Mouse (Mus musculus) frontal cortex, adult 2 months (tissue): ENCODE results near the gene Resf1. TPM values are rescaled to one million over a fixed set of nuclear protein-coding genes. Genes with fewer than 3 reads are reported as not detected.
"Not testable (repeated sequence)": the region's sequence is repeated elsewhere in the genome, so short reads cannot be mapped to it uniquely, and the experiment has no call there.

ENCODE experiments used
- DNase-seq, 2 experiments: peaks; one replicate each; pipeline ENCODE4 v3.0.0; 2022; ENCODE audit warnings: low spot score in 1 of 2; ENCODE audit errors: extremely low spot score in 1 of 2
- polyA plus RNA-seq: library from polyadenylated mRNA; depleted of rRNA; stranded (reverse); fragments of >200 nt; gene quantifications from 2 replicates; pipeline ENCODE4 v1.2.3, GENCODE M21; 2012; rRNA removed

Gene Resf1
- polyA plus RNA-seq, 1 experiment = 6.7 TPM

- no peak for DNase-seq
These were observed 29.4 kb downstream of the Resf1 start for GRCm38 (mm10) chr6:149338622-149339021.

GRCm38 (mm10) chr6:149343802-149344201, 34.6 kb downstream of the Resf1 start:
- DNase-seq = no peak

GRCm38 (mm10) chr6:149344372-149344771, 35.2 kb downstream of the Resf1 start:
- no peak for DNase-seq

- DNase-seq = not testable (repeated sequence)
These were observed 39.0 kb downstream of the Resf1 start for GRCm38 (mm10) chr6:149348211-149348610.

GRCm38 (mm10) chr6:149354826-149355495, 45.7 kb downstream of the Resf1 start:
- no peak for DNase-seq

- DNase-seq = not testable (repeated sequence)
These were observed 46.6 kb downstream of the Resf1 start for GRCm38 (mm10) chr6:149355799-149356198.

- no peak for DNase-seq
These were observed 47.9 kb downstream of the Resf1 start for GRCm38 (mm10) chr6:149357155-149357554.

- not testable (repeated sequence) for DNase-seq
These were observed 53.3 kb downstream of the Resf1 start for GRCm38 (mm10) chr6:149362533-149362932.

- not testable (repeated sequence) for DNase-seq
These were observed 56.8 kb downstream of the Resf1 start for GRCm38 (mm10) chr6:149365975-149366374.

- DNase-seq = no peak
These were observed 57.2 kb downstream of the Resf1 start for GRCm38 (mm10) chr6:149366403-149366802.

GRCm38 (mm10) chr6:149374986-149375457, 65.8 kb downstream of the Resf1 start:
- peak; percentile 7 to 69 for DNase-seq

GRCm38 (mm10) chr6:149383531-149383930, 74.3 kb downstream of the Resf1 start:
- no peak for DNase-seq

Other genes with a start within 250 kb of the Resf1 start
- 23.1 and 24.1 TPM in 2 replicates for gene Dennd5b, start 207.7 kb upstream of the Resf1 start, polyA plus RNA-seq
- gene Gm10203, start 179.2 kb upstream of the Resf1 start, polyA plus RNA-seq = not detected in 2 replicates
- gene Etfbkmt, start 169.6 kb upstream of the Resf1 start, polyA plus RNA-seq = 5.6 and 6.2 TPM in 2 replicates
- 26.6 and 32.6 TPM in 2 replicates for gene Amn1, start 120.7 kb upstream of the Resf1 start, polyA plus RNA-seq
- gene Bicd1, start 99.5 kb downstream of the Resf1 start, polyA plus RNA-seq = 20.2 and 24.8 TPM in 2 replicates